Mouse (Mus musculus) G1E (cell line): ENCODE results near the gene Plxnc1.

Experiments used
- CTCF ChIP-seq: IDR thresholded peaks from 2 replicates; pipeline ENCODE4 v1.5.1; 2012; ENCODE audit warnings: low read depth, low read length, inconsistent platforms, mixed read lengths
- GATA1 ChIP-seq: IDR thresholded peaks from 2 replicates; pipeline ENCODE4 v1.6.1; 2012; ENCODE audit warnings: borderline replicate concordance, low read length, inconsistent platforms, mixed read lengths
- POLR2AphosphoS5 ChIP-seq: IDR thresholded peaks from 2 replicates; pipeline ENCODE4 v1.6.1; 2012; ENCODE audit warnings: low read depth, low read length, inconsistent platforms; ENCODE audit not compliant: insufficient replicate concordance
- TAL1 ChIP-seq: conservative IDR thresholded peaks from 2 replicates; pipeline ENCODE4 v1.6.1; 2012; ENCODE audit warnings: low read depth, low read length, inconsistent platforms, mixed read lengths

DNA sequence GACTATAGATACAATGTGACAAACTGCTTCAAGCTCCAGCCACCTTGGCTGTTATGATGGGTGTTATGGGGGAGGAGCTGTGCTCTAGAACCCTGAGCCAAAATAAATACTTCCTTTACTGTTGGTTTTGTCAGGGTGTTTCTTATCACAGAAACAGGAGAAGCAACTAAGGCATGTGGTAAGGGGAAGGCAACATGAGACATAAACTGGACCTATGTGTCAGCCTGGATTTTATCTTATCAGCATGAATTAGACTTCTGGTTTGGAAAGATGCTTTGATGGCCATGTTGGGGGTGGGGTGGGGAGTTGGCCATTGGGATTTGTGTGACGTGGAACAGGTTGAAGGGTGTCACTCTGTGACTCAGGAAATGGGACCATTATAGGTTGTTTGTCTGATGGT, 40.5 kb upstream of the Plxnc1 start:
- TF ChIP-seq CTCF (no peak), GATA1 (no peak), POLR2AphosphoS5 (no peak), TAL1 (no peak)
